Mouse (Mus musculus) liver, postnatal 0 days (tissue): ENCODE measurements around the gene Cd38. TPM values are rescaled to one million over a fixed set of nuclear protein-coding genes. Genes with fewer than 3 reads are reported as not detected.
A peak's percentile ranks its signal among the peaks of the same experiment; 100 is the strongest.

Experiments used
- ATAC-seq: fragments of 200-750 bp; cut with Nextera tagmentation; 2 replicates; pipeline ENCODE4 v1.8.0; 2017; ENCODE audit warnings: mild to moderate bottlenecking, moderate library complexity
- DNase-seq: peaks from one replicate; pipeline ENCODE4 v3.0.0-alpha.2; 2016
- H3K27ac ChIP-seq: fragments of 300-500 bp; sonication (generic); 2 replicates; pipeline ENCODE4 v1.5.1; 2014; ENCODE audit warnings: antibody characterized with exemption, moderate library complexity, mild to moderate bottlenecking, low read depth
- H3K27me3 ChIP-seq: fragments of 300-500 bp; sonication (generic); 2 replicates; pipeline ENCODE4 v1.6.1; 2014; ENCODE audit warnings: low read length, control low read depth, mixed read lengths; ENCODE audit not compliant: insufficient read depth
- H3K36me3 ChIP-seq: fragments of 300-500 bp; sonication (generic); replicated peaks from 2 replicates; pipeline ENCODE4 v1.6.1; 2014; ENCODE audit warnings: mild to moderate bottlenecking, control low read depth, low read length, moderate library complexity, mixed read lengths; ENCODE audit not compliant: insufficient read depth
- H3K4me1 ChIP-seq: fragments of 300-500 bp; sonication (generic); 2 replicates; pipeline ENCODE4 v1.6.1; 2014; ENCODE audit warnings: antibody characterized with exemption, mild to moderate bottlenecking, control low read depth; ENCODE audit not compliant: insufficient read depth
- H3K4me2 ChIP-seq: fragments of 300-500 bp; sonication (generic); 2 replicates; pipeline ENCODE4 v1.6.1; 2014; ENCODE audit warnings: low read depth, mild to moderate bottlenecking, low read length, moderate library complexity, mixed read lengths
- H3K4me3 ChIP-seq: fragments of 300-500 bp; sonication (generic); 2 replicates; pipeline ENCODE4 v1.5.1; 2014; ENCODE audit warnings: low read depth, low read length
- H3K9ac ChIP-seq: fragments of 300-500 bp; sonication (generic); replicated peaks from 2 replicates; pipeline ENCODE4 v1.6.1; 2014; ENCODE audit warnings: mild to moderate bottlenecking, moderate library complexity
- H3K9me3 ChIP-seq: fragments of 300-500 bp; sonication (generic); 2 replicates; pipeline ENCODE4 v1.6.1; 2016; ENCODE audit warnings: mild to moderate bottlenecking, control low read depth, low read length, mixed read lengths
- CTCF ChIP-seq: sonication (generic); IDR thresholded peaks from 2 replicates; pipeline ENCODE4 v1.5.1; 2016; ENCODE audit warnings: antibody characterized with exemption, low read depth
- EP300 ChIP-seq: IDR thresholded peaks from 2 replicates; pipeline ENCODE4 v1.6.1; 2016; ENCODE audit warnings: antibody characterized with exemption, low read depth, mild to moderate bottlenecking
- WGBS: fragments of 180-500 bp; shearing (Covaris S2); extraction: QIAGEN DNeasy Blood & Tissue Kit; methylation state at CpG from one replicate; pipeline ENCODE4 v1.1.7; 2014; ENCODE audit not compliant: insufficient replicate concordance; 5-methylcytosine and 5-hydroxymethylcytosine counted together
- polyA plus RNA-seq: library from polyadenylated mRNA; unstranded; fragments of >200 nt; fragmentation: Nextera tagmentation; extraction: Ambion mirVana; gene quantifications from 2 replicates; pipeline ENCODE4 v1.2.1, GENCODE M21; 2015

The Cd38 gene
- polyA plus RNA-seq, 1 experiment from 2014 or later, result 20.5 TPM

GRCm38 (mm10) chr5:43853096-43853867, 15.1 kb upstream of the Cd38 start:
- Histone ChIP-seq H3K27me3 (no peaks in the 10 kb centered on the region), H3K9ac (no peak overlapping the region), H3K4me3 (no peak overlapping the region), H3K4me2 (no peak overlapping the region), H3K36me3 (no peaks in the 10 kb centered on the region), H3K4me1 (peaks cover 7% of the 10 kb centered on the region), H3K27ac (peak overlapping the region; percentile 78), H3K9me3 (no peaks in the 10 kb centered on the region)
- DNase-seq (no peak), ATAC-seq (peak; percentile 41)
- TF ChIP-seq CTCF (no peak), EP300 (no peak; the same call in 1 of the 2 replicates)
- WGBS, result 60% methylated on average over 11 of the region's 11 CpGs

- ATAC-seq (peak; percentile 11; the same call in 1 of the 2 replicates), DNase-seq (no peak)
- Histone ChIP-seq H3K4me3 (no peak overlapping the region), H3K36me3 (no peaks in the 10 kb centered on the region), H3K9me3 (no peaks in the 10 kb centered on the region), H3K27ac (peak overlapping the region; percentile 78), H3K9ac (no peak overlapping the region), H3K4me2 (no peak overlapping the region), H3K4me1 (peaks cover 7% of the 10 kb centered on the region), H3K27me3 (no peaks in the 10 kb centered on the region)
- no peak for TF ChIP-seq EP300
- TF ChIP-seq CTCF, result no peak
- 65% methylated on average over 7 of the region's 7 CpGs for WGBS
Observed at GRCm38 (mm10) chr5:43853868-43854488, 14.4 kb upstream of the Cd38 start.

- DNase-seq, result no peak
- Histone ChIP-seq H3K9ac (no peak overlapping the region), H3K27ac (peak overlapping the region; percentile 75), H3K4me3 (no peak overlapping the region), H3K4me2 (no peak overlapping the region), H3K4me1 (peaks cover 7% of the 10 kb centered on the region), H3K27me3 (no peaks in the 10 kb centered on the region), H3K36me3 (no peaks in the 10 kb centered on the region), H3K9me3 (no peaks in the 10 kb centered on the region)
- ATAC-seq, result peak; percentile 81
- TF ChIP-seq EP300 (peak; percentile 86), CTCF (no peak)
- 9% methylated on average over 2 of the region's 2 CpGs for WGBS
Observed at GRCm38 (mm10) chr5:43855769-43856168, 12.6 kb upstream of the Cd38 start.

- WGBS, result 82% methylated on average over 8 of the region's 8 CpGs
- ATAC-seq (no peak), DNase-seq (no peak)
- Histone ChIP-seq H3K27me3 (no peaks in the 10 kb centered on the region), H3K9ac (no peak overlapping the region), H3K4me3 (no peak overlapping the region), H3K4me1 (0 out of 2 replicates have a peak, but pooled peaks cover 4% of the 10 kb centered on the region), H3K4me2 (no peak overlapping the region), H3K9me3 (no peaks in the 10 kb centered on the region), H3K27ac (no peak overlapping the region), H3K36me3 (no peaks in the 10 kb centered on the region)
- TF ChIP-seq EP300 (no peak), CTCF (no peak)
Observed at GRCm38 (mm10) chr5:43859663-43860062, 8.7 kb upstream of the Cd38 start.

- 84% methylated on average over 5 of the region's 5 CpGs for WGBS
- TF ChIP-seq CTCF (no peak), EP300 (no peak)
- H3K36me3 ChIP-seq, result no peaks in the 10 kb centered on the region
- ATAC-seq, result no peak
- H3K4me1 ChIP-seq, result 0 out of 2 replicates have a peak, but pooled peaks cover 1% of the 10 kb centered on the region
- H3K27ac ChIP-seq, result no peak overlapping the region
- no peak for DNase-seq
- H3K4me3 ChIP-seq, result no peak overlapping the region
- H3K9ac ChIP-seq, result no peak overlapping the region
- H3K27me3 ChIP-seq, result no peaks in the 10 kb centered on the region
- no peak overlapping the region for H3K4me2 ChIP-seq
- H3K9me3 ChIP-seq, result no peaks in the 10 kb centered on the region
Observed at GRCm38 (mm10) chr5:43860096-43860495, 8.3 kb upstream of the Cd38 start.

- ATAC-seq, result no peak
- 59% methylated on average over 5 of the region's 5 CpGs for WGBS
Observed at GRCm38 (mm10) chr5:43860670-43861431, 7.5 kb upstream of the Cd38 start.

More at GRCm38 (mm10) chr5:43860670-43861431, 7.5 kb upstream of the Cd38 start:
- H3K9me3 ChIP-seq, result no peaks in the 10 kb centered on the region
- no peak overlapping the region for H3K9ac ChIP-seq
- no peaks in the 10 kb centered on the region for H3K27me3 ChIP-seq
- H3K4me1 ChIP-seq, result no peaks in the 10 kb centered on the region
- no peak for TF ChIP-seq CTCF
- no peak for TF ChIP-seq EP300
- no peaks in the 10 kb centered on the region for H3K36me3 ChIP-seq
- H3K4me3 ChIP-seq, result no peak overlapping the region
- no peak overlapping the region for H3K4me2 ChIP-seq
- no peak overlapping the region for H3K27ac ChIP-seq
- no peak for DNase-seq
